Mouse (Mus musculus) ES-E14 (cell line): ENCODE data around the gene Nxph4. TPM values are rescaled to one million over a fixed set of nuclear protein-coding genes. Genes with fewer than 3 reads are reported as not detected.

Experiments
- DNase-seq: peaks from one replicate; pipeline ENCODE4 v3.0.0-alpha.2; 2013; ENCODE audit warnings: low read depth, low spot score
- H3K27ac ChIP-seq: 2 replicates; pipeline ENCODE4 v1.5.1; 2012; ENCODE audit warnings: low read depth, mild to moderate bottlenecking, low read length, moderate library complexity, mixed read lengths; ENCODE audit not compliant: poor library complexity, insufficient read depth, severe bottlenecking
- H3K36me3 ChIP-seq: 2 replicates; pipeline ENCODE4 v1.6.1; 2012; ENCODE audit warnings: mild to moderate bottlenecking, low read length, moderate library complexity, mixed read lengths; ENCODE audit not compliant: control insufficient read depth, poor library complexity, insufficient read depth, severe bottlenecking
- H3K4me1 ChIP-seq, 2 experiments: fragments of 150-350 bp in 1 of 2; sonication (generic) in 1 of 2; 2 replicates each; pipeline ENCODE4 v1.6.1; 2012; ENCODE audit warnings: low read length in 2 of 2, mild to moderate bottlenecking in 1 of 2, mixed read lengths in 1 of 2; ENCODE audit not compliant: control insufficient read depth in 2 of 2, insufficient read depth in 2 of 2, poor library complexity in 1 of 2
- H3K4me3 ChIP-seq, 2 experiments: fragments of 150-350 bp in 1 of 2; sonication (generic) in 1 of 2; 2 replicates each; pipeline ENCODE4 v1.5.1; 2012; ENCODE audit warnings: low read length in 2 of 2, low read depth in 1 of 2, mild to moderate bottlenecking in 1 of 2, mixed read lengths in 1 of 2; ENCODE audit not compliant: insufficient read depth in 1 of 2, poor library complexity in 1 of 2, severe bottlenecking in 1 of 2
- H3K9ac ChIP-seq: 2 replicates; pipeline ENCODE4 v1.6.1; 2012; ENCODE audit warnings: low read depth, mild to moderate bottlenecking, low read length, mixed read lengths; ENCODE audit not compliant: poor library complexity, insufficient read depth, severe bottlenecking
- H3K9me3 ChIP-seq: fragments of 150-350 bp; sonication (generic); 2 replicates; pipeline ENCODE4 v1.6.1; 2012; ENCODE audit warnings: low read depth, mild to moderate bottlenecking, low read length; ENCODE audit not compliant: control insufficient read depth, insufficient read depth
- CHD2 ChIP-seq: IDR thresholded peaks from 2 replicates; pipeline ENCODE4 v1.6.1; 2014; ENCODE audit warnings: mild to moderate bottlenecking, low read depth, low read length, inconsistent platforms
- HCFC1 ChIP-seq: IDR thresholded peaks from 2 replicates; pipeline ENCODE4 v1.6.1; 2012; ENCODE audit warnings: low read length, inconsistent platforms, borderline replicate concordance; ENCODE audit not compliant: insufficient read depth
- MAFK ChIP-seq: IDR thresholded peaks from 2 replicates; pipeline ENCODE4 v1.6.1; 2014; ENCODE audit warnings: mild to moderate bottlenecking, low read depth, low read length, inconsistent platforms; ENCODE audit not compliant: insufficient read depth
- ZC3H11A ChIP-seq: IDR thresholded peaks from 2 replicates; pipeline ENCODE4 v1.6.1; 2012; ENCODE audit warnings: low read depth, mild to moderate bottlenecking, inconsistent platforms, low read length, borderline replicate concordance
- ZNF384 ChIP-seq: IDR thresholded peaks from 2 replicates; pipeline ENCODE4 v1.6.1; 2012; ENCODE audit warnings: low read depth, low read length, inconsistent platforms
- in situ Hi-C, 2 experiments: fragments of 600-800 bp; cut with MboI; formaldehyde crosslinking; loops; one replicate each; pipeline ENCODE4 v1.15.1; 2025; ENCODE audit warnings: low sequenced_read_pairs in 2 of 2, inconsistent platforms in 1 of 2; ENCODE audit not compliant: unreplicated experiment in 2 of 2
- total RNA-seq: library from RNA; depleted of rRNA; stranded (reverse); fragments of 300-350 nt; gene quantifications from 2 replicates; pipeline ENCODE4 v1.2.3, GENCODE M21; 2012

Nxph4 gene
- total RNA-seq, 1 experiment: 0.76 TPM

DNA sequence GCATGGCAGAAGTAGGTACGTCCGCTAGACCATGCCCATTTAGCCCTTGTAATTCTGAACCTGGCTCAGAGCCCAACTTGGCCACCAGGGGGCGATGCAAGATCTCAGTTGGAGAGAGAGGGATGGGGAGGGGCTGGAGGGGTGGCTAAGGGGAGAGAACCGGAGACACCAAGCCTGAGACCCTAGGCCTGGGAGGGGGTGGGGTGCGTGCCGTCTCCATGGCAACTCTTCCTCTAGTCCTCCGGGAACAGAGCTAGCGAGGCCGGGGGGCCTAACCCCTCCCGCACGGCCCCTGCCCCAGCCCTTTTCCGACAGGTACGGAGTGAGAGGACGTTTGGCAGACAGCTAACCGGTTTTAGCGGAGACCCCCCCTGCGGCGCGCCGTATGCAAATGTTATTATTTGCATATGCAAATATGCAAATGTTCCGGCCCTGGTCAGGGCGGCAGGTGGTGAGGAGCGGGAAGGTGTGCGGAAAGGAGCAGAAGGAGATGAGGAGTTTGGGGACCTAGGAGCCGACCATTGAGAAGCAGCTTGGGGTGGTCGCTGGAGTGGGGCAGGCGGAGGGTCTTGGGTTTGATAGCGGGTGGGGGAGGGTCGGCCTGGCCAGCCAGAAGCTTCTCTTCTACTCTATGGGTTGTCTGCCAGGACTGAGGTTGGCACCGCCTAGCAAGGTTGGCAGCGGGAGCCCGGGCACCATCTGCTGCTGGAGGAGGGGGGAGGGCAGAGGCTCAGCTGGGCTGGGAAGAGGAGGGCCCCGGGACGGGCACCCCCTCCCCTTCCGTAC lies 25.1 kb downstream of the Nxph4 start:
- DNase-seq: peak; percentile 99
- peak; percentile 61; the same call in 1 of the 2 replicates for TF ChIP-seq HCFC1
- no peak for TF ChIP-seq ZNF384
- TF ChIP-seq MAFK: no peak
- no peak for TF ChIP-seq CHD2
- 0 out of 2 replicates have a peak, but pooled peaks have one; percentile 35 for TF ChIP-seq ZC3H11A
- Histone ChIP-seq H3K36me3 (no peaks in the 10 kb centered on the region), H3K4me3 (peak overlapping the region; percentile 70 to 88), H3K9ac (peak overlapping the region; percentile 35; the same call in 1 of the 2 replicates), H3K4me1 (peaks cover 5 to 30% of the 10 kb centered on the region in 2 experiments), H3K27ac (peak overlapping the region; percentile 76; the same call in 1 of the 2 replicates), H3K9me3 (no peaks in the 10 kb centered on the region)
- in situ Hi-C loops: no loop called here

GRCm38 (mm10) chr10:127508239-127508638 lies 26.1 kb downstream of the Nxph4 start:
- in situ Hi-C loops: no loop called here
- Histone ChIP-seq H3K27ac (no peak overlapping the region), H3K36me3 (no peaks in the 10 kb centered on the region), H3K9me3 (no peaks in the 10 kb centered on the region), H3K4me1 (peaks cover 5 to 22% of the 10 kb centered on the region in 2 experiments), H3K9ac (no peak overlapping the region; the same call in 1 of the 2 replicates), H3K4me3 (peak overlapping the region; percentile 70 to 88)
- TF ChIP-seq ZNF384 (peak; percentile 51; the same call in 1 of the 2 replicates), CHD2 (0 out of 2 replicates have a peak, but pooled peaks have one; percentile 11), HCFC1 (no peak)
- peak; percentile 89 for DNase-seq

DNA sequence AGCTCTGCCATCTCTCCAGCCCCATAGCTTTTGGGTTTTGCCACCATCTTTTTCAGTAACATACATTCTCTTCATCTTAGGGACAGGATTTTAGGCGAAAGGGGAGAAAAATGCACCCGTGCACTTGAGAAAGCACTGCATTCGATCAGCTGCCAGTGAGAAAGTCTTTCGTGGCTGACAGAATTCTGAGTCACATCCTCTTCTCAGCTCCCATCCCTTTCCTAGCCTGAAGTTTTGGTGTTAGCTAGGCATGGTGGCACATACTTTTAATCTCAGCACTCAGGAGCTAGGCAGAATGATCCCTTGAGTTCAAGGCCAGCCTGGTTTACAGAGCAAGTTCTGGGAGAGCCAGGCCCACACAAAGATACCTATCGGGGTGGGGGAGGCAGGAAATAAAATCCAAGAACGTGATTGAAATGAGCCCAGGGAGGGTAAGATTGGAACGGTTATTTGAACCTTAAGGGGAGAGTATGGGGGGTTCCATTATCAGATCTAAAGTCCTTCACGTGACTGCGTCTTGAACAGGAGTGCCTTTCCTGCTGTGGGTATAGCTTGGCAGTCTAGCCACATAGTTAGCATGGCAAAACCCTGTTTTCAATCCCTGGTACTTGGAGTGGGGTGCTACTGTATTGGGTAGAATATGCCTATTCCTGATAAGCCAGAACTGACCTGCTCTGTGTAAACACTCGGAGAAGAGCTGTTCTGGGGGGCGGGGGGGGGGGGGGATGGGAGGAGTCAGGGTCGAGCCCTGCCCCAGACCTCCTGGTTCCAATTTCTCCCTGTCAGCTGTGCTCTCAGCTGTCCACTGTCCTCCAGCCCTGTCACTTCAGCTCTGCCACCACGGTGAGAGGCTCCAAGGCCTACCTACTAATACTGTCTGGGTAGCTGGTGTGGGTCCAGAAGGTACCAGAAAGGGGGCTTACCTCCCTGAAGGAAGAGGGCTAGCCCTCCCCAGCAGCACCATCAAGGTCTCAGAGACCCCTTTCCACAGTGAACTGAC lies 33.2 kb downstream of the Nxph4 start, which contains the start of gene Stac3:
TSS of gene Stac3 (plus strand) at position 793 of the 1,000 bp plus-strand sequence.
- peaks cover 13% of the 10 kb centered on the region; the same call in 1 of the 2 replicates for H3K36me3 ChIP-seq
- no peaks in the 10 kb centered on the region for H3K4me1 ChIP-seq
- H3K9ac ChIP-seq: no peak within 1 kb of the TSS
- no peak within 1 kb of the TSS for H3K4me3 ChIP-seq
- no peak within 1 kb of the TSS for H3K27ac ChIP-seq
- TF ChIP-seq ZNF384 (no peak), MAFK (no peak), CHD2 (no peak), HCFC1 (no peak), ZC3H11A (no peak)
- no peaks in the 10 kb centered on the region for H3K9me3 ChIP-seq
- in situ Hi-C loops: no loop called here
- no peak for DNase-seq

DNA sequence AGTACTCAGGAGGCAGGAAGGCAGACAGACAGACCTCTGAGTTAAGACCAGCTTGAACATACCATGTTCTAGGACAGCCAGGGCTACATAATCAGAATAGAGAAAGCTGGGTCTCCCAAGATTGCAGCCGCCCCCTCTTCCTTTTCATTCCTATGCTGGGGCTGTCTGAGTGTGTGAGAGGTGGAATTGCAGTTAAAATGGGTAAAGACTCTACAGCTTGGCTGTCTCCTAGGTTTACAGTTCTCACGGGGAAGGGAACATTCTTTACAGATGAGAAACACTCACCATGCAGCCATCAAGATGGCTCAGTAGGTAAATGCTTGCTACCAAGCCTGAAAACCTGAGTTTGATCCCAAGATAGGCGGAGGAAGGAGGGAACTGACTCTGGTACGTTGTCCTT lies 34.3 kb downstream of the Nxph4 start:
- peaks cover 18% of the 10 kb centered on the region for H3K36me3 ChIP-seq
- H3K27ac ChIP-seq: no peak overlapping the region
- TF ChIP-seq ZNF384 (no peak), HCFC1 (no peak), CHD2 (no peak), ZC3H11A (no peak), MAFK (no peak)
- H3K4me3 ChIP-seq: no peak overlapping the region
- no peaks in the 10 kb centered on the region for H3K4me1 ChIP-seq
- no peaks in the 10 kb centered on the region for H3K9me3 ChIP-seq
- in situ Hi-C loops: no loop called here
- no peak overlapping the region for H3K9ac ChIP-seq
- DNase-seq: no peak
